Mouse (Mus musculus) embryonic facial prominence, embryonic 13.5 days (tissue): ENCODE results near the gene Wdr1. TPM values are rescaled to one million over a fixed set of nuclear protein-coding genes. Genes with fewer than 3 reads are reported as not detected.
"Not testable (repeated sequence)": the region's sequence is repeated elsewhere in the genome, so short reads cannot be mapped to it uniquely, and the experiment has no call there.

Source experiments
- ATAC-seq: fragments of 200-750 bp; cut with Nextera tagmentation; 2 replicates; pipeline ENCODE4 v1.8.0; 2017; ENCODE audit warnings: low read depth; ENCODE audit not compliant: insufficient number of reproducible peaks, insufficient read depth, low FRiP score, low TSS enrichment
- H3K27ac ChIP-seq: fragments of 300-500 bp; sonication (generic); 2 replicates; pipeline ENCODE4 v1.5.1; 2015; ENCODE audit warnings: moderate library complexity, mild to moderate bottlenecking, inconsistent platforms
- H3K27me3 ChIP-seq: fragments of 300-500 bp; sonication (generic); 2 replicates; pipeline ENCODE4 v1.6.1; 2015; ENCODE audit warnings: mild to moderate bottlenecking, inconsistent platforms
- H3K36me3 ChIP-seq: fragments of 300-500 bp; sonication (generic); 2 replicates; pipeline ENCODE4 v1.6.1; 2015; ENCODE audit warnings: mild to moderate bottlenecking, inconsistent platforms
- H3K4me1 ChIP-seq: fragments of 300-500 bp; sonication (generic); 2 replicates; pipeline ENCODE4 v1.6.1; 2015; ENCODE audit warnings: inconsistent platforms
- H3K4me2 ChIP-seq: fragments of 300-500 bp; sonication (generic); 2 replicates; pipeline ENCODE4 v1.6.1; 2015; ENCODE audit warnings: moderate library complexity, mild to moderate bottlenecking, inconsistent platforms
- H3K4me3 ChIP-seq: fragments of 300-500 bp; sonication (generic); 2 replicates; pipeline ENCODE4 v1.5.1; 2015; ENCODE audit warnings: mild to moderate bottlenecking, inconsistent platforms
- H3K9ac ChIP-seq: fragments of 300-500 bp; sonication (generic); 2 replicates; pipeline ENCODE4 v1.6.1; 2015; ENCODE audit warnings: mild to moderate bottlenecking, inconsistent platforms
- H3K9me3 ChIP-seq: fragments of 300-500 bp; sonication (generic); 2 replicates; pipeline ENCODE4 v1.6.1; 2016; ENCODE audit warnings: inconsistent platforms
- WGBS: fragments of 180-500 bp; shearing (Covaris S2); methylation state at CpG from one replicate; pipeline ENCODE4 v1.1.7; 2015; ENCODE audit warnings: mixed read lengths; 5-methylcytosine and 5-hydroxymethylcytosine counted together
- polyA plus RNA-seq: library from polyadenylated mRNA; unstranded; fragments of >200 nt; fragmentation: Nextera tagmentation; extraction: Ambion mirVana; gene quantifications from 2 replicates; pipeline ENCODE4 v1.2.1, GENCODE M21; 2015

Wdr1 gene
- polyA plus RNA-seq, result 200 and 223 TPM in 2 replicates

DNA sequence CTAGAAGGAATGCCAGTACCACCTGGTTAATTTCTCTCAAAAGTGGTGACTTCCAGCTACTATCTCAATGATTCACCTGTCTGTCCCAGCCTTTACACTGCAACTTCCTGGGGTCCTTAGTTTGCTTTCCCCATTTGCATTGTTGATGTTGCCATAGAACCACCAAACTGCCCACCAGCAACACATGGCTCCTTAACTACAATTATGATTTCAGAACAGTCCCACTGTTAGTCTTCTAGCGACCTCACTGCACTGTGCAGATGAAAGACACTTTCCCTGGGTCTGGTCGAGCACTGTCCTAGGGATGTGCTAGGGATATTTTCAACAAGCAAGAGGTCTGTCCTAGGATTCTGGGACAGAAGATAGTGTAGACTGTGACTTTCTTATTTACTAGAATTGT, at the start of gene Wdr1:
TSS of gene Wdr1 (minus strand) at position 101 of the 400 bp plus-strand sequence.
- Histone ChIP-seq H3K4me3 (peak within 1 kb of the TSS; percentile 91), H3K9me3 (no peaks in the 10 kb centered on the region), H3K27me3 (no peaks in the 10 kb centered on the region), H3K27ac (peak within 1 kb of the TSS; percentile 99), H3K36me3 (peaks cover 17% of the 10 kb centered on the region), H3K4me1 (peaks cover 37% of the 10 kb centered on the region), H3K9ac (peak within 1 kb of the TSS; percentile 95), H3K4me2 (peak within 1 kb of the TSS; percentile 75)
- no peak for ATAC-seq
- WGBS, result 78% methylated on average over 2 of the region's 2 CpGs

GRCm38 (mm10) chr5:38611118-38611517, 48.1 kb upstream of the Wdr1 start:
- 89% methylated on average over 3 of the region's 3 CpGs for WGBS
- no peaks in the 10 kb centered on the region for H3K27me3 ChIP-seq
- H3K9me3 ChIP-seq, result no peaks in the 10 kb centered on the region
- no peak overlapping the region for H3K4me3 ChIP-seq
- no peak for ATAC-seq
- no peak overlapping the region for H3K4me2 ChIP-seq
- H3K36me3 ChIP-seq, result no peaks in the 10 kb centered on the region
- no peak overlapping the region for H3K9ac ChIP-seq
- H3K27ac ChIP-seq, result no peak overlapping the region
- H3K4me1 ChIP-seq, result no peaks in the 10 kb centered on the region

DNA sequence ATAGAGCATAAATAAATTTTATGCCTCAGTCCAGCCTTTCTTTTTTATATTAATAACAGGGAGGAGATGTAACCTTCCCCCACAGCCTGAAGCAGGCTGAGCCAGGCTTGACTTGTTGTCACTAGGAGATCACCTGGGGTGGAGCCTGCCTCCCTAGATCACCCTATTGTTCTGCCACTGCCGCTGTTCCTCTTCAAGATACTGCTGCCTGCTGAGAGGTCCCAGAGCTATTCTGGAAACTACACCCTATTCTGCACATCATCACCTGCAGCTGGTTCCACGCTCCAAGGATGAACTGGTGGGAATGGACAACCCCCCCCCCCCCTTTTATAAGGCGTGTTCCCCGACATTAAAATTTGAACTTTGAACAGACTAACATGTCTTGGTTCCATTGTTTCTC, 45.2 kb upstream of the Wdr1 start:
- not testable (repeated sequence) for H3K36me3 ChIP-seq, H3K4me1 ChIP-seq, H3K4me3 ChIP-seq, H3K27me3 ChIP-seq, H3K4me2 ChIP-seq, ATAC-seq, H3K9ac ChIP-seq, H3K27ac ChIP-seq, H3K9me3 ChIP-seq
- 89% methylated on average over 4 of the region's 4 CpGs for WGBS

GRCm38 (mm10) chr5:38598647-38599304, 35.8 kb upstream of the Wdr1 start:
- Histone ChIP-seq H3K4me2 (peak overlapping the region; percentile 48), H3K9me3 (no peaks in the 10 kb centered on the region), H3K27me3 (no peaks in the 10 kb centered on the region; the same call in 1 of the 2 replicates), H3K27ac (peak overlapping the region; percentile 81), H3K36me3 (no peaks in the 10 kb centered on the region), H3K4me1 (no peaks in the 10 kb centered on the region), H3K4me3 (peak overlapping the region; percentile 33), H3K9ac (peak overlapping the region; percentile 55)
- ATAC-seq, result no peak
- 48% methylated on average over 11 of the region's 11 CpGs for WGBS

GRCm38 (mm10) chr5:38588924-38589323, 25.9 kb upstream of the Wdr1 start:
- Histone ChIP-seq H3K9me3 (no peaks in the 10 kb centered on the region), H3K27ac (no peak overlapping the region), H3K27me3 (no peaks in the 10 kb centered on the region), H3K4me3 (no peak overlapping the region), H3K9ac (no peak overlapping the region), H3K36me3 (no peaks in the 10 kb centered on the region), H3K4me1 (no peaks in the 10 kb centered on the region), H3K4me2 (no peak overlapping the region)
- 53% methylated on average over 9 of the region's 9 CpGs for WGBS
- no peak for ATAC-seq

- Histone ChIP-seq H3K9me3 (no peaks in the 10 kb centered on the region), H3K9ac (no peak overlapping the region), H3K4me3 (no peak overlapping the region), H3K4me1 (no peaks in the 10 kb centered on the region), H3K27me3 (no peaks in the 10 kb centered on the region), H3K4me2 (no peak overlapping the region), H3K27ac (no peak overlapping the region), H3K36me3 (no peaks in the 10 kb centered on the region)
- 77% methylated on average over 2 of the region's 2 CpGs for WGBS
- ATAC-seq, result no peak
These were observed 22.4 kb upstream of the Wdr1 start for GRCm38 (mm10) chr5:38585450-38585849.

DNA sequence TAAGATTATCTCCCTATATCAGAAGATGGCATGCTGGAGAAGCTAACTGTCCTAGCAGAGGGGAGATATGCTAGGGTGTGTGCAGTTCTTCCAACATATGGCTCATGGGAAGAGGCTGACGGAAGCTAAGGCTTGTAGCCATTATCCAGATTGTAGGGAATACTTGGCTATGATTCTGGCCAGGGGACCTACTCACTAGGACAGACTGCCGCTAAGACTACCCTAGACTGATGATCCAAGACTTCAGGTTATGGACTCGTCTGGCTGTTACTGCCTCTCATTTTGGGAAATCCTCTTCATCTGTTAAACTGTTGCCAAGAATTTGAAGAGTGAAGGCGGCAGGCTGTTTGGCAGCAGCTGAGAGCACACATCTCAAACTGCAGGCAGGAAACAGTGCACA, 20.0 kb upstream of the Wdr1 start:
- 85% methylated on average over 4 of the region's 4 CpGs for WGBS
- ATAC-seq, result no peak

GRCm38 (mm10) chr5:38580703-38581102, 17.7 kb upstream of the Wdr1 start:
- H3K36me3 ChIP-seq, result no peaks in the 10 kb centered on the region
- H3K4me2 ChIP-seq, result no peak overlapping the region
- no peak overlapping the region for H3K9ac ChIP-seq
- H3K27ac ChIP-seq, result no peak overlapping the region
- 30% methylated on average over 6 of the region's 6 CpGs for WGBS
- ATAC-seq, result 0 out of 2 replicates have a peak, but pooled peaks have one; percentile 37
- H3K9me3 ChIP-seq, result no peaks in the 10 kb centered on the region
- no peaks in the 10 kb centered on the region for H3K27me3 ChIP-seq
- no peak overlapping the region for H3K4me3 ChIP-seq
- no peaks in the 10 kb centered on the region for H3K4me1 ChIP-seq

More for the DNA sequence above, 20.0 kb upstream of the Wdr1 start:
- Histone ChIP-seq H3K4me3 (no peak overlapping the region), H3K4me2 (no peak overlapping the region), H3K9me3 (no peaks in the 10 kb centered on the region), H3K27me3 (no peaks in the 10 kb centered on the region), H3K36me3 (no peaks in the 10 kb centered on the region), H3K27ac (no peak overlapping the region), H3K9ac (no peak overlapping the region), H3K4me1 (no peaks in the 10 kb centered on the region)

DNA sequence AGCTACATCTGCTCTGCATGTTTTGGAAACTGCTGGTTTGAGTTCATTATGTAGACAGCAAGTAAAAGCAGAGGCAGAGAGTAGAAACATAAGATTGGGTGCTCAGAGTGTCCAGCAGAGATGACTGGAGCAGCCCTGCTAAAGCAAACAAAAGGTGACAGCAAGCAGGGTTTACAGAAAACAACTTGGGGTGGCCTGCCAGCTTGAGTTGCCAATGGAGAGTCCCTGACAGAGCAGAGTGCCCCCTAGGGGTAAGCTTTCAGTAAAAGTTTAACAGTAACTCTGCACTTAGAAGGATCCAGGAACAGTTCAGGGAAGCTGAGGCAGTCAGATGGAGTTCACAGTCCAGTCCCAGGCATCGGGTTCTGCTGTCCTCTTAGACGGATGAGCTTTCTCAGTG, 7.9 kb upstream of the Wdr1 start:
- Histone ChIP-seq H3K27me3 (no peaks in the 10 kb centered on the region), H3K9ac (no peak overlapping the region), H3K9me3 (peaks cover 4% of the 10 kb centered on the region; the same call in 1 of the 2 replicates), H3K36me3 (no peaks in the 10 kb centered on the region), H3K4me1 (no peaks in the 10 kb centered on the region), H3K27ac (no peak overlapping the region), H3K4me3 (no peak overlapping the region), H3K4me2 (no peak overlapping the region)
- 79% methylated on average over 2 of the region's 2 CpGs for WGBS
- ATAC-seq, result no peak

GRCm38 (mm10) chr5:38568652-38569051, 5.6 kb upstream of the Wdr1 start:
- Histone ChIP-seq H3K27me3 (no peaks in the 10 kb centered on the region), H3K27ac (no peak overlapping the region), H3K4me3 (no peak overlapping the region), H3K36me3 (no peaks in the 10 kb centered on the region), H3K9ac (no peak overlapping the region), H3K9me3 (peaks cover 4% of the 10 kb centered on the region; the same call in 1 of the 2 replicates), H3K4me1 (no peaks in the 10 kb centered on the region), H3K4me2 (no peak overlapping the region)
- no peak for ATAC-seq

DNA sequence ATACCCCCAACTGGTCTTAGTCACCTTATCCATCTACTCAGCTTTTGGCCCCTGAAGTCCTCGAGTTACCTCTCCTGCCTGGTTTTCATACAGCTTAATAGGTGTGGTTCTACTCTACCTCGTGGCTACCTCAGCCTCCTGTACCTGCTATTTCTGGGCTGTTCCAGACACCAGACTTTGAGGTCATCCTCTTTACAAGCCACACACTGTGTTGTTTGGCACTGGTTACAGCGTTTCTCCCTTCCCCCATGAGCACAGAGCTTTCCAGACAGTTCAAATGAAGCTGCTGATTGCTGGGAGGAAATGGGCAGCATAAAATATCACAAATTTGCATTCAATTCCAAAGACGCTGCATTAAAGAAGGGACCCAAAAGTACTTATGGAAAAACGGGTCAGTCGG, 1.8 kb upstream of the Wdr1 start:
- Histone ChIP-seq H3K27me3 (no peaks in the 10 kb centered on the region), H3K27ac (no peak overlapping the region), H3K4me3 (no peak overlapping the region), H3K9me3 (no peaks in the 10 kb centered on the region), H3K4me1 (peaks cover 20% of the 10 kb centered on the region), H3K4me2 (no peak overlapping the region), H3K9ac (no peak overlapping the region), H3K36me3 (no peaks in the 10 kb centered on the region; the same call in 1 of the 2 replicates)
- 76% methylated on average over 6 of the region's 6 CpGs for WGBS
- ATAC-seq, result no peak

DNA sequence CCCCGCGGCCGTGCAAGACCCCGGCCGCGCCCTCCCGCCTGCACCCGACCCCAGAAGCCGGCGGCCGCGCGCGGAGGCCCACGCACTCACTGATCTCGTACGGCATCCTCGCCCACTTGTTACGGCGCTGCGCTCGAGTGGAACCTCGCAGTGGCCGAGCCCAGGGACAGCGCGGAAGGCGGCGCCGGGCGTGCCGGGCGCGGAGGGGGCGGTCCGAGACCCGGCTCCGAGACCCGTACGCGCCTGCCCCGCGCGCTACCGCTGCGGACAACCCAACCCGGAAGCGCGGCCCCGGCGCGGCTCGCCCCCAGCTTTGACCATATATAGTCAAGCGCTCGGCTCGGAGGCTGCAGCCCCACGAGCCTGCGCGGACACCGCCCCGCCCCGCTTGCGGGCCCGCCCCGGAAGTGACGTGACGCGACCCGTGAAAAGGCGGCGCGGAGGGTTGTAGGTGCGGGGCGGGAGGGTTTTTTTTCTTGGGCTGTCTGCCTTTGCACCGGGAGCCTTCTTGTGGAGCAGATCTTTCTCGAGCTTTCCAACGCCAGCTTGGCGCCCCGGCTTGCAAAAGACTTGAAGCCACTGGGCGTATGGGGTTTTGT, 1.5 kb downstream of the Wdr1 start:
- Histone ChIP-seq H3K36me3 (peaks cover 33% of the 10 kb centered on the region), H3K9me3 (no peaks in the 10 kb centered on the region), H3K4me2 (peak overlapping the region; percentile 92), H3K4me3 (peak overlapping the region; percentile 91), H3K27me3 (no peaks in the 10 kb centered on the region), H3K27ac (peak overlapping the region; percentile 99), H3K9ac (peak overlapping the region; percentile 95), H3K4me1 (peaks cover 38% of the 10 kb centered on the region)
- ATAC-seq, result peak; percentile 94
- under 1% methylated on average over 78 of the region's 79 CpGs for WGBS
